Mouse (Mus musculus): Measurements from ENCODE around the gene Cnksr3.

- TF ChIP-seq CTCF (IDR thresholded peaks at IDR 0.05; ENCODE audit: low read depth, low read length) (no peak), GATA2 (IDR thresholded peaks at IDR 0.05; ENCODE audit: borderline replicate concordance, low read depth, low read length) (no peak), GATA1 (IDR thresholded peaks at IDR 0.05; ENCODE audit: borderline replicate concordance, low read length) (no peak)
Observed at GRCm38 (mm10) chr10:7158285-7159060, 53.6 kb downstream of the Cnksr3 start.

Data from G1E (cell line).